Mouse (Mus musculus) small intestine, adult 2 months (tissue): ENCODE measurements around the gene Mta2. TPM values are rescaled to one million over a fixed set of nuclear protein-coding genes. Genes with fewer than 3 reads are reported as not detected.

ENCODE experiments used
- H3K27ac ChIP-seq: fragments of 200-500 bp; 2 replicates; pipeline ENCODE4 v1.5.1; 2012; ENCODE audit warnings: low read depth, low read length, control low read depth, inconsistent platforms; ENCODE audit not compliant: insufficient read depth
- H3K27me3 ChIP-seq: fragments of 200-500 bp; 2 replicates; pipeline ENCODE4 v1.6.1; 2012; ENCODE audit warnings: mild to moderate bottlenecking, moderate library complexity, low read length, inconsistent platforms; ENCODE audit not compliant: control insufficient read depth, insufficient read depth
- H3K36me3 ChIP-seq: fragments of 200-500 bp; 2 replicates; pipeline ENCODE4 v1.6.1; 2012; ENCODE audit warnings: mild to moderate bottlenecking, low read length, control low read depth, inconsistent platforms; ENCODE audit not compliant: control insufficient read depth, insufficient read depth
- H3K4me1 ChIP-seq: fragments of 200-500 bp; 2 replicates; pipeline ENCODE4 v1.6.1; 2012; ENCODE audit warnings: low read length, inconsistent platforms, mixed read lengths; ENCODE audit not compliant: control insufficient read depth, insufficient read depth, insufficient read length
- H3K4me3 ChIP-seq: fragments of 200-500 bp; 2 replicates; pipeline ENCODE4 v1.5.1; 2012; ENCODE audit warnings: low read depth, mild to moderate bottlenecking, control low read depth, inconsistent platforms, low read length, moderate library complexity
- CTCF ChIP-seq: fragments of 200-500 bp; IDR thresholded peaks from 2 replicates; pipeline ENCODE4 v1.5.1; 2012; ENCODE audit warnings: low read depth, mild to moderate bottlenecking, control low read depth, inconsistent platforms, low read length, moderate library complexity, mixed read lengths; ENCODE audit not compliant: insufficient replicate concordance, insufficient read length; ENCODE audit errors: extremely low read depth
- POLR2A ChIP-seq: fragments of 200-500 bp; IDR thresholded peaks from 2 replicates; pipeline ENCODE4 v1.6.1; 2012; ENCODE audit warnings: low read depth, mild to moderate bottlenecking, control low read depth, inconsistent platforms, low read length, moderate library complexity
- WGBS: fragments of 180-500 bp; shearing (Covaris S2); methylation state at CpG from one replicate; pipeline ENCODE4 v1.1.7; 2018; 5-methylcytosine and 5-hydroxymethylcytosine counted together
- polyA plus RNA-seq: library from polyadenylated mRNA; depleted of rRNA; stranded (reverse); fragments of >200 nt; gene quantifications from 2 replicates; pipeline ENCODE4 v1.2.3, GENCODE M21; 2012

Mta2 gene
- polyA plus RNA-seq, 1 experiment = 21.7 TPM

DNA sequence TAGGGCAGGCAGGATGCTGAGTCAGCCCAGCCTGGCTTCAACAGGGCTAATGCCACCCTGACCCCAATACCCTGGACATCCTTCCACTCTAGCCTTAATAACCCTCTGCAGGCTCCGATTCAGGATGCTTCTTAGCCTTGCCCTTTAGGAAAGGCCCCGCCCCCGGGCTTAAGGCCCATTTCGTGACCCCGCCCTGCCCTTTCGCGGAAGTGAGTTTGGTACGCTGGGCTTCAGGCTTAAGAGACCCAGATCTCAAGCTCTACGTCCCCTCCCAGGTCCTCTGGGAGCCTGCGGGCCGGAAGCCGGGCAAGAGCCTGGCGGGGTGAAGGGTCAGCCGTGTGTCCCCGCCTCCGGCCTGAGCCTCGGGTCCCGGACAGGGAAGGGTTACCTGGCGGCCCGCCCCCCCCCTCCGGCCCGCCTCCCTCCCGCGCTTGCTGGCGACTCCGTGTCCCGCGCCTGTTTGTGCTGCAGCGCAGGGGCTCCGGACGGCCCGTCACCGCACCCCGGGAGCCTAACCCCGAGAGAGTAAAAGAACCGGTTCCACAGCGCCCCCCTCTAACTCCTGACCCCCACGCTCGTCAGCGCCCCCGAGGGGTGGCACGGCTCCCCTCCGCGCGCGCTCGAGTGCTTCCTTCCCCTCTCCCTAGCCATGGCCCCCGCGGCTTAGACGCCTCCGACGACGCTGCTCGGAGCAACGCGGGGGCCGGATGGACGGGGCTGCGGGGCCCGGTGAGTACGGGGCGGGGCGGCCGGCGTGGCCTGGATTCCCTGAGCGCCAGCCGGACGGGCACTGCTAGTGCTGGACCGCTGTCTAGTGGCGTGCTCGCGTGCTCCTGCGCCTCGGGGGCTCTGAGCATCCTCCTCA is 12.2 kb upstream of the Mta2 start, which contains the start of the genes Rom1 and Eml3:
Gene Rom1 (minus strand): TSS at position 133 of the 865 bp plus-strand sequence.
Gene Eml3 (plus strand): TSS at position 329 of the 865 bp plus-strand sequence.
- Histone ChIP-seq H3K27ac (peak within 1 kb of the TSS; percentile 77), H3K36me3 (peaks cover 9% of the 10 kb centered on the region; the same call in 1 of the 2 replicates), H3K4me3 (peak within 1 kb of the TSS; percentile 95), H3K27me3 (no peaks in the 10 kb centered on the region), H3K4me1 (peaks cover 9% of the 10 kb centered on the region)
- under 1% methylated on average over 73 of the region's 74 CpGs for WGBS
- TF ChIP-seq CTCF = no peak
- 0 out of 2 replicates have a peak, but pooled peaks have one; percentile 49 for TF ChIP-seq POLR2A

DNA sequence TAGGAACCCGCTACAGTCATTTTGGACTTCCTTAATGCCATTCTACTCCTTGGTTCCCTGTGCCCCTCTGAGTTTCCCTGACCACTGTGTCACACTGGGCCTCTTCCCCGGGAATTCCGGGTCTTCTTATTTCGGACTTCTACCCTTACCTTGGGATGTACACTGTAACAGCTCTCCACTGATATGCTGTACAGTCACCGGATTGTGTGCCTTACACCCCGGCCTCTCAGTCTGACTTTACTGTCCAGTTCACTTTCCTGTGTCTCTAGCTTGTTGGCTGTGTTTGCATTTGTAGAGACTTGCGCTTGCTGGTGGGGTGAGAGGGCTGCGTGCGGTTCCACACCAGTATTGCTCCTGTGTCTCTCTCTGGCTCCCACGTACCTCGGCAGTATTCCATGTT is 11.6 kb upstream of the Mta2 start:
- Histone ChIP-seq H3K36me3 (peaks cover 14% of the 10 kb centered on the region; the same call in 1 of the 2 replicates), H3K4me1 (peaks cover 9% of the 10 kb centered on the region), H3K4me3 (peak overlapping the region; percentile 95), H3K27ac (0 out of 2 replicates have a peak overlapping the region, but pooled peaks have one; percentile 77), H3K27me3 (no peaks in the 10 kb centered on the region)
- no peak for TF ChIP-seq POLR2A
- no peak for TF ChIP-seq CTCF
- 3% methylated on average over 11 of the region's 11 CpGs for whole genome bisulfite sequencing

DNA sequence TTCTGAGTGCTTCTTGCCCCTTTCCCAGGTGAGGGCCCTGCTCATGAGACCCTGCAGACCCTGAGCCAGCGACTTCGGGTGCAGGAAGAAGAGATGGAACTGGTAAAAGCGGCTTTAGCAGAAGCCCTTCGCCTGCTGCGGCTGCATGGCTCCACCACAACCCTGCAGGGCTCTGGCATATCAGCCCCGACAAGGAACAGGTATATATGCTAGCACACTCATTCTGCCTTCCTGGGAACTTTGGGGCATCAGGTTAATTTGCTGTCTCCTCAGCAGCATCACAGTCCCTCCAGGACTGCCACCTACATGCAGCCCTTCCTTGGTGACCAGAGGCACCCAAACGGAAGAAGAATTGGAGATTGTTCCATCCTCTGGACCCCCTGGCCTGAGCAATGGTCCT is 10.9 kb upstream of the Mta2 start:
- no peak overlapping the region for H3K27ac ChIP-seq
- 83% methylated on average over 7 of the region's 7 CpGs for WGBS
- H3K27me3 ChIP-seq = no peaks in the 10 kb centered on the region
- peak overlapping the region; percentile 95; the same call in 1 of the 2 replicates for H3K4me3 ChIP-seq
- H3K4me1 ChIP-seq = peaks cover 9% of the 10 kb centered on the region
- TF ChIP-seq POLR2A (no peak), CTCF (no peak)
- H3K36me3 ChIP-seq = peaks cover 15% of the 10 kb centered on the region; the same call in 1 of the 2 replicates

DNA sequence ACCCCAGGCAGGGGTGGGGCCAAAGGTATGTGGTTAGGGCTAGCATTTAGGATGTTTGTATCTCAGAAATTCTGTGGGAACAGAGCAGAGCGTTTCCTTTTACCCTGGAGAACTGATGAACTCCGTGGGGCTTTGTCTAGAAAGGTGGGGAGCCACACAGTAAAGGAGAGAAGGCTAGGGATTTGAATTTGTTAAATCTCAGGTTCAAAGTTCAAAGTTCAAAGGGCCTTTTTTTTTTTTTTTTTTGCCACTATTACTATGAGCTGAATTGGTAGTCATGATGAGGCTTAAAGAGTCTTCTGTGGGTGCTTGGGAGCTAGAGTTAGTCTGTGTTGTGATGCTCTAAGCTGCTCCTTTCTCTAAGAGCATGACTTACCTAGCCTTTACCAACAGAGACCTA is 4.9 kb upstream of the Mta2 start:
- peaks cover 30% of the 10 kb centered on the region for H3K36me3 ChIP-seq
- WGBS = 52% methylated on average over 2 of the region's 2 CpGs
- H3K27ac ChIP-seq = no peak overlapping the region
- TF ChIP-seq POLR2A = no peak
- no peak overlapping the region for H3K4me3 ChIP-seq
- peaks cover 7% of the 10 kb centered on the region; the same call in 1 of the 2 replicates for H3K4me1 ChIP-seq
- no peaks in the 10 kb centered on the region for H3K27me3 ChIP-seq

DNA sequence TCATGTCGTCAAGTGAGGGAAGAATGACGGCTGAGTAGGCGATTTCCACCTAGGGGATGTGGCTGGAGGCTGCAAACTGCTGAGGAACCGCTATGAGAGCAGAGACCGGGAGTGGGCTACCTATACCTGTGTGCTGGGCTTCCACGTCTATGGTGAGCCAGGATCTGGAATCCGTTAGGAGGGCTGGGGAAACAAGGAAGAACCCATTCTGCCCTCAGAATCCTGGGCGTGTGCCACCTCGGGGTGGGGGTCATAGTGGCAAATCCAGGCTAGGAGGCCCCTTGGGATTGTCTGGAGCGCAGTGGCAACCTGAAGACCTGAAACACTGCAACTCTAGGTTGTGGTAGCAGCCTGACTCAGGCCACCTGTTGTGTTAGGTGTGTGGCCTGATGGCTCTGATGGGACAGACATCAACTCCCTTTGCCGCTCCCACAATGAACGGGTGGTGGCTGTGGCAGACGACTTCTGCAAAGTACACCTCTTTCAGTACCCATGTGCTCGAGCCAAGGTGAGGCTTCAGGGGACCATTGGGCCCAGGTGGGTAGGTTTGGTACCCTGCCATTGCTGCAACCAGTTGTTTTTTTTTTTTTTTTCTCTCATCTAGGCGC is 1.0 kb upstream of the Mta2 start:
- Histone ChIP-seq H3K27ac (no peak overlapping the region), H3K4me3 (no peak overlapping the region), H3K27me3 (no peaks in the 10 kb centered on the region), H3K4me1 (peaks cover 22% of the 10 kb centered on the region), H3K36me3 (peaks cover 28% of the 10 kb centered on the region)
- 84% methylated on average over 15 of the region's 15 CpGs for WGBS
- no peak for TF ChIP-seq CTCF
- TF ChIP-seq POLR2A = no peak

DNA sequence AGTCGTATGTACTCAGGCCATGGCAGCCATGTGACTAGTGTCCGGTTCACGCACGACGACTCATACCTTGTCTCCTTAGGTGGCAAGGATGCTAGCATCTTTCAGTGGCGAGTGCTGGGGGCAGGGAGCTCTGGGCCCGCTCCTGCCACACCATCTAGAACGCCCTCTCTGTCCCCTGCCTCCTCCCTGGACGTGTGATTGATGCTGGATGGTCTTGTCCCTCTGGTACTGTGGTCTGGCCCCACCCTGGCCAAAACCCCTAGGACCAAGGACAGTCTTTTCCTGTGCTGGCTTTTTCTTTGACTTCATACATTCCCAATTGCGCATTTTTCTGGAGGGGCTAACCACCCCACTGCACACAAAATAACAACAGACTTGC is 550 bp upstream of the Mta2 start:
- Histone ChIP-seq H3K27ac (peak overlapping the region; percentile 4; the same call in 1 of the 2 replicates), H3K36me3 (peaks cover 33% of the 10 kb centered on the region), H3K27me3 (no peaks in the 10 kb centered on the region), H3K4me1 (peaks cover 22% of the 10 kb centered on the region), H3K4me3 (peak overlapping the region; percentile 97)
- 52% methylated on average over 10 of the region's 10 CpGs for WGBS
- TF ChIP-seq POLR2A (no peak), CTCF (no peak)
